Mouse (Mus musculus): ENCODE measurements around the gene Dgcr8. TPM values are rescaled to one million over a fixed set of nuclear protein-coding genes. Genes with fewer than 3 reads are reported as not detected.

Gene Dgcr8
- polyA plus RNA-seq, 1 experiment from 2014 or later = 25.7 TPM

GRCm38 (mm10) chr16:18258221-18258620, 30.8 kb downstream of the Dgcr8 start, which contains the start of gene Gm49776:
Gm49776 (minus strand) TSS chr16:18258321.
- H3K9me3 ChIP-seq (ENCODE audit: control insufficient read depth, low read length) = no peaks in the 10 kb centered on the region
- WGBS = 98% methylated on average over 2 of the region's 2 CpGs
- no peaks in the 10 kb centered on the region for H3K27me3 ChIP-seq (replicated peaks; ENCODE audit: control insufficient read depth, insufficient read depth, low read length)
- no peaks in the 10 kb centered on the region for H3K4me1 ChIP-seq (ENCODE audit: control insufficient read depth, insufficient read depth, low read depth, low read length)
- H3K4me3 ChIP-seq (ENCODE audit: low read length) = no peak within 1 kb of the TSS
- H3K9ac ChIP-seq (ENCODE audit: low read depth, low read length) = no peak within 1 kb of the TSS
- peaks cover 65% of the 10 kb centered on the region for H3K36me3 ChIP-seq (ENCODE audit: control insufficient read depth, insufficient read depth, low read length)
- H3K4me2 ChIP-seq (ENCODE audit: low read length) = no peak within 1 kb of the TSS
- H3K27ac ChIP-seq (ENCODE audit: low read depth, low read length) = no peak within 1 kb of the TSS
- no peak for ATAC-seq

GRCm38 (mm10) chr16:18253866-18254265, 35.2 kb downstream of the Dgcr8 start:
- Histone ChIP-seq H3K4me1 (ENCODE audit: control insufficient read depth, insufficient read depth, low read depth, low read length) (peaks cover 17% of the 10 kb centered on the region), H3K27ac (ENCODE audit: low read depth, low read length) (no peak overlapping the region), H3K4me3 (ENCODE audit: low read length) (no peak overlapping the region), H3K36me3 (ENCODE audit: control insufficient read depth, insufficient read depth, low read length) (peaks cover 51% of the 10 kb centered on the region), H3K9ac (ENCODE audit: low read depth, low read length) (no peak overlapping the region), H3K9me3 (ENCODE audit: control insufficient read depth, low read length) (no peaks in the 10 kb centered on the region), H3K4me2 (ENCODE audit: low read length) (no peak overlapping the region), H3K27me3 (replicated peaks; ENCODE audit: control insufficient read depth, insufficient read depth, low read length) (no peaks in the 10 kb centered on the region)
- ATAC-seq = no peak
- WGBS = 96% methylated on average over 1 of the region's 1 CpGs

GRCm38 (mm10) chr16:18252736-18253135, 36.3 kb downstream of the Dgcr8 start:
- H3K4me3 ChIP-seq (ENCODE audit: low read length) = no peak overlapping the region
- peaks cover 42% of the 10 kb centered on the region for H3K36me3 ChIP-seq (ENCODE audit: control insufficient read depth, insufficient read depth, low read length)
- no peaks in the 10 kb centered on the region for H3K9me3 ChIP-seq (ENCODE audit: control insufficient read depth, low read length)
- no peak for ATAC-seq
- no peaks in the 10 kb centered on the region for H3K27me3 ChIP-seq (replicated peaks; ENCODE audit: control insufficient read depth, insufficient read depth, low read length)
- no peak overlapping the region for H3K27ac ChIP-seq (ENCODE audit: low read depth, low read length)
- peaks cover 17% of the 10 kb centered on the region for H3K4me1 ChIP-seq (ENCODE audit: control insufficient read depth, insufficient read depth, low read depth, low read length)
- H3K4me2 ChIP-seq (ENCODE audit: low read length) = no peak overlapping the region
- H3K9ac ChIP-seq (ENCODE audit: low read depth, low read length) = no peak overlapping the region
- WGBS = 87% methylated on average over 6 of the region's 6 CpGs

DNA sequence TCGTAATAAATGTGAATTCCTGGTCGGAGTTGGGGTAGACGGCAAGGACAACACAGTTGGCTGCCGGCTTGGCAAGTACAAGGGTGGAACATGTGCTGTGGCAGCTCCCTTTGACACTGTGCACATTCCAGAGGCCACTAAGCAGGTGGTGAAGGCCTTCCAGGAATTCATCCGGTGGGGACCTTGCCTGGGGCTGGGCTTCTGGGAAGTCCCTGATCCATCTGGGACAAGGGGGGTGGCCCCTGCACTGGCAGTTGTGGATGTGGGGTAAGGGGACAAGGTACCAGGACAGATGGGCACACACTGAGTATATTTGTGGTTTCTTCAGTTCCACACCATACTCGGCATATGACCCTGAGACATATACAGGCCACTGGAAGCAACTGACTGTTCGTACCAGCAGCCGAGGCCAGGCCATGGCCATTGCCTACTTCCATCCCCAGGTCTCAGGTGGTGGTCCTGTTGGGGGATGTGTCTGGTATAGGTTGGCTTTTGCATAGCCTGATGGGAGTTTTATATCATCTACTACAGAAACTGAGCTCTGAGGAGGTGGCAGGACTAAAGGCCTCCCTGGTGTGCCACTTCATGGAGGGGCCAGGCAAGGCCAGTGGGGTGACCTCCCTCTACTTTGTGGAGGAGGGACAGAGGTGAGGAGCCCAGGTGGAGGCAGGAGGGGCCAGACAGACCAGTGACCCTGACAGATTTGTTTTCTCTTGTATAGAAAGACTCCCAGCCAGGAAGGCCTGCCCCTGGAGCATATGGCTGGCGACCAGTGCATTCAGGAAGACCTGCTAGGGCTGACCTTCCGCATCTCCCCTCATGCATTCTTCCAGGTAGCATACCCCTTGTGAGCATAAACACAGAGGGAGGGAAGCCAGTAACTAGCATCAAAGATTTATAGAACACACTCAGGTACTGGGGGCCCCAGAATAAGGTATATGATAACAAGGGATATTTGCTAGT, 37.9 kb downstream of the Dgcr8 start:
- Histone ChIP-seq H3K36me3 (ENCODE audit: control insufficient read depth, insufficient read depth, low read length) (peaks cover 28% of the 10 kb centered on the region), H3K27me3 (replicated peaks; ENCODE audit: control insufficient read depth, insufficient read depth, low read length) (no peaks in the 10 kb centered on the region), H3K27ac (ENCODE audit: low read depth, low read length) (no peak overlapping the region), H3K4me2 (ENCODE audit: low read length) (peak overlapping the region; percentile 94), H3K4me1 (ENCODE audit: control insufficient read depth, insufficient read depth, low read depth, low read length) (peaks cover 32% of the 10 kb centered on the region), H3K4me3 (ENCODE audit: low read length) (no peak overlapping the region), H3K9ac (ENCODE audit: low read depth, low read length) (peak overlapping the region; percentile 29; the same call in 1 of the 2 replicates), H3K9me3 (ENCODE audit: control insufficient read depth, low read length) (no peaks in the 10 kb centered on the region)
- ATAC-seq = no peak
- WGBS = 69% methylated on average over 10 of the region's 10 CpGs

DNA sequence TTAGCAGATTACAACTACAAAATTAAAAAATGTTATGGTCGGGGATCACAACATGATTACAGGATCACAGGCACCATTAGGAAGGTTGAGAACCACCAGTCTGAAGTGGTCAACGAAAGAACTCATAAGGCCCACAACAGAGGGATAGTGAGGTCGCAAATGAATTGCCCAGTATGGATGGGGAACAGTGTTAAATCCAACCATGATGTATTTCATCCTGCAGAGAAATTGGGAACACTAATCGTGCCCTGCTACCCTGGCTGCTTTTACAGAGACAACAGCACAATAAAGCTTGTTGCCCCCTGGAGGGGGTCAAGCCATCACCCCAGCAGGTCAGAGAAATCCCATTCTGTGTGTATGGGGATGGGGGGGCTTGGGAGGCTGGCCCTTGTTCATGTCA, 38.8 kb downstream of the Dgcr8 start:
- H3K4me3 ChIP-seq (ENCODE audit: low read length) = peak overlapping the region; percentile 95
- H3K9ac ChIP-seq (ENCODE audit: low read depth, low read length) = peak overlapping the region; percentile 37; the same call in 1 of the 2 replicates
- no peak for ATAC-seq
- no peaks in the 10 kb centered on the region for H3K27me3 ChIP-seq (replicated peaks; ENCODE audit: control insufficient read depth, insufficient read depth, low read length)
- H3K36me3 ChIP-seq (ENCODE audit: control insufficient read depth, insufficient read depth, low read length) = peaks cover 33% of the 10 kb centered on the region
- no peaks in the 10 kb centered on the region for H3K9me3 ChIP-seq (ENCODE audit: control insufficient read depth, low read length)
- WGBS = 54% methylated on average over 4 of the region's 4 CpGs
- H3K4me1 ChIP-seq (ENCODE audit: control insufficient read depth, insufficient read depth, low read depth, low read length) = peaks cover 32% of the 10 kb centered on the region
- H3K4me2 ChIP-seq (ENCODE audit: low read length) = peak overlapping the region; percentile 94
- H3K27ac ChIP-seq (ENCODE audit: low read depth, low read length) = no peak overlapping the region

GRCm38 (mm10) chr16:18249364-18249967, 39.6 kb downstream of the Dgcr8 start:
- H3K9me3 ChIP-seq (ENCODE audit: control insufficient read depth, low read length) = no peaks in the 10 kb centered on the region
- 6% methylated on average over 27 of the region's 27 CpGs for WGBS
- peaks cover 39% of the 10 kb centered on the region for H3K36me3 ChIP-seq (ENCODE audit: control insufficient read depth, insufficient read depth, low read length)
- peak overlapping the region; percentile 91 for H3K27ac ChIP-seq (ENCODE audit: low read depth, low read length)
- peak overlapping the region; percentile 95 for H3K4me3 ChIP-seq (ENCODE audit: low read length)
- peak overlapping the region; percentile 92 for H3K9ac ChIP-seq (ENCODE audit: low read depth, low read length)
- ATAC-seq = peak; percentile 34
- no peaks in the 10 kb centered on the region for H3K27me3 ChIP-seq (replicated peaks; ENCODE audit: control insufficient read depth, insufficient read depth, low read length)
- peak overlapping the region; percentile 94 for H3K4me2 ChIP-seq (ENCODE audit: low read length)
- H3K4me1 ChIP-seq (ENCODE audit: control insufficient read depth, insufficient read depth, low read depth, low read length) = peaks cover 32% of the 10 kb centered on the region

- H3K27ac ChIP-seq (ENCODE audit: low read depth, low read length) = peak within 1 kb of the TSS; percentile 91
- WGBS = under 1% methylated on average over 85 of the region's 102 CpGs
- no peaks in the 10 kb centered on the region for H3K27me3 ChIP-seq (replicated peaks; ENCODE audit: control insufficient read depth, insufficient read depth, low read length)
- H3K9ac ChIP-seq (ENCODE audit: low read depth, low read length) = peak within 1 kb of the TSS; percentile 92
- peaks cover 35% of the 10 kb centered on the region for H3K36me3 ChIP-seq (ENCODE audit: control insufficient read depth, insufficient read depth, low read length)
- H3K4me3 ChIP-seq (ENCODE audit: low read length) = peak within 1 kb of the TSS; percentile 95
- ATAC-seq = peak; percentile 94
- peak within 1 kb of the TSS; percentile 94 for H3K4me2 ChIP-seq (ENCODE audit: low read length)
- H3K4me1 ChIP-seq (ENCODE audit: control insufficient read depth, insufficient read depth, low read depth, low read length) = peaks cover 32% of the 10 kb centered on the region
- H3K9me3 ChIP-seq (ENCODE audit: control insufficient read depth, low read length) = no peaks in the 10 kb centered on the region
Measured at GRCm38 (mm10) chr16:18248433-18249363, 40.3 kb downstream of the Dgcr8 start, which contains the start of the genes Trmt2a and Ranbp1. Trmt2a (plus strand) TSS chr16:18248679. Ranbp1 (minus strand) TSS chr16:18248732.

DNA sequence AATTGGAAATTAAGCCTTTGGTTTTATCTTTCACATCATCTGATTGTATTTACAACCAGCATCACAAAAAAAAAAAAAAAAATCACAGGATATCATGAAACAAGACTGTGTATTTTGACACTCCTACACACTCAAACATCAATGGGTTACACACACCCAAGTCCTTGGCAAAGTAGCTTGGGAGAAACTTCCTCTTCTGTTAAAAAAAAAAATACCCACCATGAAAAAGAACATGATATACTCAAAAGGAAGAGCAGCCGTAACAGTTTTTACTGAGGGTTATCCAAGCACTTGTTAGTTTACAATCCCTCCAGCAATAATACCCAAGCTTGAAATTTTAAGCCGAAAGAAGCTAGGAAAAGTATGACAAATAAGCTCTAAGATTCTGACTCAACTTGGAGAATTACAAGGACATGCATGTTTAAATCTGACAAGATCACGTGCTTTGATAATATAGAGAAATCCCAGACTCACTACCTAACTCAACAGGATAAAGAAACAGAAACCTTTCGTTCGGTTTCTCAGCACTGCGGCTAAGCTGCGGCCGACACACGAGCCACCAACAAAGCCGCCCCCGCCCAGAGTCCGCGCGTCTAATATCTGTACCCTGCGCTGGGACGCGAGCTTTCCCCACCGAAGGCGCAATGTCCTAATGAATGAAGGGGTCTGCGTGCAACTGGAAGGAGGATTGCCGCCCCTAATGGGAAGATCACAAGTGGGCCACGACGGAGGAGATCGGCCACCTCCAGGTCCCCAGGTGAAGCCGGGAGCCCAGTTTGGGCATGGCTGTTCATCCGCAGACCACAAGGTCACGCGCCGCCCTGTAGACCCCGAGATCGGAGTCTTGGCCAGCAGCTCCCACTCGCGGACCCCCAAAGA, 41.3 kb downstream of the Dgcr8 start:
- no peaks in the 10 kb centered on the region for H3K9me3 ChIP-seq (ENCODE audit: control insufficient read depth, low read length)
- H3K27ac ChIP-seq (ENCODE audit: low read depth, low read length) = peak overlapping the region; percentile 91
- H3K36me3 ChIP-seq (ENCODE audit: control insufficient read depth, insufficient read depth, low read length) = peaks cover 37% of the 10 kb centered on the region
- H3K27me3 ChIP-seq (replicated peaks; ENCODE audit: control insufficient read depth, insufficient read depth, low read length) = no peaks in the 10 kb centered on the region
- WGBS = under 1% methylated on average over 33 of the region's 33 CpGs
- H3K4me3 ChIP-seq (ENCODE audit: low read length) = peak overlapping the region; percentile 95
- ATAC-seq = no peak
- peak overlapping the region; percentile 70 for H3K4me2 ChIP-seq (ENCODE audit: low read length)
- H3K9ac ChIP-seq (ENCODE audit: low read depth, low read length) = peak overlapping the region; percentile 92
- peaks cover 32% of the 10 kb centered on the region for H3K4me1 ChIP-seq (ENCODE audit: control insufficient read depth, insufficient read depth, low read depth, low read length)
